Mouse (Mus musculus) liver, embryonic 15.5 days (tissue): ENCODE measurements around the gene Babam2. TPM values are rescaled to one million over a fixed set of nuclear protein-coding genes. Genes with fewer than 3 reads are reported as not detected.

Experiments
- ATAC-seq: fragments of 200-750 bp; cut with Nextera tagmentation; 2 replicates; pipeline ENCODE4 v1.8.0; 2017; ENCODE audit warnings: moderate number of reproducible peaks, mild to moderate bottlenecking, moderate library complexity; ENCODE audit not compliant: insufficient read depth
- H3K27ac ChIP-seq: fragments of 300-500 bp; sonication (generic); replicated peaks from 2 replicates; pipeline ENCODE4 v1.5.1; 2015; ENCODE audit warnings: mild to moderate bottlenecking, inconsistent platforms
- H3K27me3 ChIP-seq: fragments of 300-500 bp; sonication (generic); 2 replicates; pipeline ENCODE4 v1.6.1; 2015; ENCODE audit warnings: mild to moderate bottlenecking, inconsistent platforms
- H3K36me3 ChIP-seq: fragments of 300-500 bp; sonication (generic); replicated peaks from 2 replicates; pipeline ENCODE4 v1.6.1; 2015; ENCODE audit warnings: moderate library complexity, mild to moderate bottlenecking, inconsistent platforms
- H3K4me1 ChIP-seq: fragments of 300-500 bp; sonication (generic); replicated peaks from 2 replicates; pipeline ENCODE4 v1.6.1; 2015; ENCODE audit warnings: inconsistent platforms
- H3K4me2 ChIP-seq: fragments of 300-500 bp; sonication (generic); 2 replicates; pipeline ENCODE4 v1.6.1; 2015; ENCODE audit warnings: moderate library complexity, mild to moderate bottlenecking, inconsistent platforms
- H3K4me3 ChIP-seq: fragments of 300-500 bp; sonication (generic); replicated peaks from 2 replicates; pipeline ENCODE4 v1.5.1; 2015; ENCODE audit warnings: mild to moderate bottlenecking, inconsistent platforms
- H3K9ac ChIP-seq: fragments of 300-500 bp; sonication (generic); 2 replicates; pipeline ENCODE4 v1.6.1; 2015; ENCODE audit warnings: moderate library complexity, mild to moderate bottlenecking, inconsistent platforms
- H3K9me3 ChIP-seq: fragments of 300-500 bp; sonication (generic); replicated peaks from 2 replicates; pipeline ENCODE4 v1.6.1; 2016; ENCODE audit warnings: inconsistent platforms
- WGBS: fragments of 180-500 bp; shearing (Covaris S2); methylation state at CpG from one replicate; pipeline ENCODE4 v1.1.7; 2015; ENCODE audit warnings: mixed read lengths; ENCODE audit not compliant: insufficient replicate concordance; 5-methylcytosine and 5-hydroxymethylcytosine counted together
- polyA plus RNA-seq: library from polyadenylated mRNA; unstranded; fragments of >200 nt; fragmentation: Nextera tagmentation; extraction: Ambion mirVana; gene quantifications from 2 replicates; pipeline ENCODE4 v1.2.1, GENCODE M21; 2015

Gene Babam2
- polyA plus RNA-seq, 1 experiment from 2014 or later: 30.8 TPM

- WGBS: 35% methylated on average over 5 of the region's 5 CpGs
- Histone ChIP-seq H3K4me1 (peaks cover 17% of the 10 kb centered on the region), H3K9me3 (no peaks in the 10 kb centered on the region), H3K27me3 (no peaks in the 10 kb centered on the region), H3K36me3 (0 out of 2 replicates have a peak, but pooled peaks cover 4% of the 10 kb centered on the region), H3K4me3 (no peak overlapping the region), H3K4me2 (no peak overlapping the region), H3K27ac (0 out of 2 replicates have a peak overlapping the region, but pooled peaks have one; percentile 0), H3K9ac (no peak overlapping the region)
- ATAC-seq: peak; percentile 31; the same call in 1 of the 2 replicates
Measured at GRCm38 (mm10) chr5:31713841-31714264, 16.4 kb downstream of the Babam2 start.

GRCm38 (mm10) chr5:31715486-31716150 is 18.1 kb downstream of the Babam2 start:
- H3K9ac ChIP-seq: no peak overlapping the region
- no peak overlapping the region for H3K4me3 ChIP-seq
- WGBS: 65% methylated on average over 4 of the region's 4 CpGs
- peaks cover 17% of the 10 kb centered on the region for H3K4me1 ChIP-seq
- no peak for ATAC-seq
- no peaks in the 10 kb centered on the region for H3K27me3 ChIP-seq
- no peak overlapping the region for H3K27ac ChIP-seq
- no peak overlapping the region for H3K4me2 ChIP-seq
- H3K36me3 ChIP-seq: no peaks in the 10 kb centered on the region
- H3K9me3 ChIP-seq: no peaks in the 10 kb centered on the region

GRCm38 (mm10) chr5:31724519-31724918 is 27.0 kb downstream of the Babam2 start:
- H3K4me3 ChIP-seq: no peak overlapping the region
- no peaks in the 10 kb centered on the region for H3K36me3 ChIP-seq
- peaks cover 7% of the 10 kb centered on the region; the same call in 1 of the 2 replicates for H3K4me1 ChIP-seq
- H3K4me2 ChIP-seq: no peak overlapping the region
- H3K27me3 ChIP-seq: no peaks in the 10 kb centered on the region
- H3K9me3 ChIP-seq: no peaks in the 10 kb centered on the region
- H3K27ac ChIP-seq: no peak overlapping the region
- ATAC-seq: no peak
- 61% methylated on average over 6 of the region's 6 CpGs for WGBS
- H3K9ac ChIP-seq: no peak overlapping the region

- Histone ChIP-seq H3K4me3 (no peak overlapping the region), H3K4me1 (peaks cover 7% of the 10 kb centered on the region; the same call in 1 of the 2 replicates), H3K27me3 (no peaks in the 10 kb centered on the region), H3K27ac (no peak overlapping the region), H3K4me2 (no peak overlapping the region), H3K9ac (no peak overlapping the region), H3K36me3 (no peaks in the 10 kb centered on the region), H3K9me3 (no peaks in the 10 kb centered on the region)
- ATAC-seq: no peak
- 51% methylated on average over 2 of the region's 2 CpGs for WGBS
Measured at GRCm38 (mm10) chr5:31725885-31726284, 28.4 kb downstream of the Babam2 start.

- Histone ChIP-seq H3K4me3 (no peak overlapping the region), H3K9ac (no peak overlapping the region), H3K27ac (no peak overlapping the region), H3K9me3 (no peaks in the 10 kb centered on the region), H3K4me1 (peaks cover 7% of the 10 kb centered on the region; the same call in 1 of the 2 replicates), H3K36me3 (no peaks in the 10 kb centered on the region), H3K4me2 (no peak overlapping the region), H3K27me3 (no peaks in the 10 kb centered on the region)
- no peak for ATAC-seq
- 30% methylated on average over 5 of the region's 5 CpGs for WGBS
Measured at GRCm38 (mm10) chr5:31727456-31727855, 30.0 kb downstream of the Babam2 start.

GRCm38 (mm10) chr5:31732644-31733338 is 35.3 kb downstream of the Babam2 start:
- H3K4me1 ChIP-seq: peaks cover 11% of the 10 kb centered on the region; the same call in 1 of the 2 replicates
- H3K9ac ChIP-seq: no peak overlapping the region
- 0 out of 2 replicates have a peak, but pooled peaks cover 3% of the 10 kb centered on the region for H3K36me3 ChIP-seq
- no peak overlapping the region for H3K4me3 ChIP-seq
- no peak overlapping the region for H3K27ac ChIP-seq
- H3K27me3 ChIP-seq: no peaks in the 10 kb centered on the region
- no peak overlapping the region for H3K4me2 ChIP-seq
- no peak for ATAC-seq
- 12% methylated on average over 3 of the region's 3 CpGs for WGBS
- H3K9me3 ChIP-seq: no peaks in the 10 kb centered on the region

GRCm38 (mm10) chr5:31741931-31742330 is 44.4 kb downstream of the Babam2 start:
- no peaks in the 10 kb centered on the region for H3K36me3 ChIP-seq
- no peak overlapping the region for H3K4me2 ChIP-seq
- WGBS: 88% methylated on average over 1 of the region's 1 CpGs
- H3K9me3 ChIP-seq: no peaks in the 10 kb centered on the region
- H3K4me3 ChIP-seq: no peak overlapping the region
- H3K27me3 ChIP-seq: no peaks in the 10 kb centered on the region
- no peak overlapping the region for H3K27ac ChIP-seq
- no peak for ATAC-seq
- H3K4me1 ChIP-seq: no peaks in the 10 kb centered on the region
- no peak overlapping the region for H3K9ac ChIP-seq

- Histone ChIP-seq H3K27ac (no peak overlapping the region), H3K27me3 (no peaks in the 10 kb centered on the region), H3K4me1 (no peaks in the 10 kb centered on the region), H3K4me3 (no peak overlapping the region), H3K9me3 (no peaks in the 10 kb centered on the region), H3K36me3 (no peaks in the 10 kb centered on the region), H3K4me2 (no peak overlapping the region), H3K9ac (no peak overlapping the region)
- 57% methylated on average over 4 of the region's 4 CpGs for WGBS
- no peak for ATAC-seq
Measured at GRCm38 (mm10) chr5:31742521-31743031, 45.1 kb downstream of the Babam2 start.

GRCm38 (mm10) chr5:31749401-31749800 is 51.9 kb downstream of the Babam2 start:
- Histone ChIP-seq H3K36me3 (no peaks in the 10 kb centered on the region), H3K27me3 (no peaks in the 10 kb centered on the region), H3K9me3 (no peaks in the 10 kb centered on the region), H3K9ac (no peak overlapping the region), H3K4me2 (no peak overlapping the region), H3K4me3 (no peak overlapping the region), H3K4me1 (no peaks in the 10 kb centered on the region), H3K27ac (no peak overlapping the region)
- no peak for ATAC-seq

GRCm38 (mm10) chr5:31750231-31750925 is 52.9 kb downstream of the Babam2 start:
- WGBS: 85% methylated on average over 9 of the region's 9 CpGs
- Histone ChIP-seq H3K9ac (no peak overlapping the region), H3K27ac (no peak overlapping the region), H3K4me1 (no peaks in the 10 kb centered on the region), H3K36me3 (no peaks in the 10 kb centered on the region), H3K9me3 (no peaks in the 10 kb centered on the region), H3K27me3 (no peaks in the 10 kb centered on the region), H3K4me3 (no peak overlapping the region), H3K4me2 (no peak overlapping the region)
- ATAC-seq: no peak

GRCm38 (mm10) chr5:31750955-31751354 is 53.5 kb downstream of the Babam2 start:
- no peak overlapping the region for H3K27ac ChIP-seq
- 77% methylated on average over 4 of the region's 4 CpGs for WGBS
- H3K27me3 ChIP-seq: no peaks in the 10 kb centered on the region
- no peaks in the 10 kb centered on the region for H3K4me1 ChIP-seq
- no peak overlapping the region for H3K4me3 ChIP-seq
- H3K4me2 ChIP-seq: no peak overlapping the region
- no peak for ATAC-seq
- no peaks in the 10 kb centered on the region for H3K36me3 ChIP-seq
- no peak overlapping the region for H3K9ac ChIP-seq
- no peaks in the 10 kb centered on the region for H3K9me3 ChIP-seq
